Mouse (Mus musculus) heart, adult 18-20 months (tissue): ENCODE measurements at regions not wholly inside any gene's neighbourhood (a gene's known extent, or its start where the extent isn't known, plus 50 kb on each side); places are given as distances from the start of the nearest gene placed in this dataset.

ENCODE experiments used
- DNase-seq, 2 experiments: peaks; one replicate each; pipeline ENCODE4 v3.0.0; 2021 to 2022; ENCODE audit warnings: mixed read lengths in 1 of 2

GRCm38 (mm10) chr6:98748618-98749017 is 406.1 kb upstream of the Gm765 start:
- no peak for DNase-seq

- DNase-seq, result no peak
These were observed 404.4 kb upstream of the Gm765 start for GRCm38 (mm10) chr6:98746976-98747375.

GRCm38 (mm10) chr6:98740447-98740846 is 397.9 kb upstream of the Gm765 start:
- no peak for DNase-seq

- DNase-seq, result no peak
These were observed 388.5 kb upstream of the Gm765 start for GRCm38 (mm10) chr6:98731010-98731530.

GRCm38 (mm10) chr6:98726605-98727144 is 384.1 kb upstream of the Gm765 start:
- no peak for DNase-seq

GRCm38 (mm10) chr6:98704887-98705622 is 362.5 kb upstream of the Gm765 start:
- no peak for DNase-seq

GRCm38 (mm10) chr6:98697571-98697970 is 355.0 kb upstream of the Gm765 start:
- DNase-seq, result no peak

- DNase-seq, result no peak
These were observed 350.9 kb upstream of the Gm765 start for GRCm38 (mm10) chr6:98693411-98693810.

- DNase-seq, result no peak
These were observed 347.6 kb upstream of the Gm765 start for GRCm38 (mm10) chr6:98690133-98690532.

GRCm38 (mm10) chr6:98689395-98689794 is 346.8 kb upstream of the Gm765 start:
- DNase-seq, result no peak

GRCm38 (mm10) chr6:98688624-98689023 is 346.1 kb upstream of the Gm765 start:
- no peak for DNase-seq

- DNase-seq, result no peak
These were observed 323.9 kb upstream of the Gm765 start for GRCm38 (mm10) chr6:98666388-98666989.

GRCm38 (mm10) chr6:98651827-98652226 is 309.3 kb upstream of the Gm765 start:
- DNase-seq, result no peak

- no peak for DNase-seq
These were observed 308.8 kb upstream of the Gm765 start for GRCm38 (mm10) chr6:98651315-98651714.

GRCm38 (mm10) chr6:98640316-98640715 is 297.8 kb upstream of the Gm765 start:
- no peak for DNase-seq

GRCm38 (mm10) chr6:98635816-98636215 is 293.3 kb upstream of the Gm765 start:
- DNase-seq, result no peak

- DNase-seq, result peak in 1 of 2 experiments; percentile 2
These were observed 289.9 kb upstream of the Gm765 start for GRCm38 (mm10) chr6:98632278-98633063.

GRCm38 (mm10) chr6:98631269-98631668 is 288.7 kb upstream of the Gm765 start:
- no peak for DNase-seq

GRCm38 (mm10) chr6:98629646-98630045 is 287.1 kb upstream of the Gm765 start:
- DNase-seq, result no peak

- DNase-seq, result no peak
These were observed 283.9 kb upstream of the Gm765 start for GRCm38 (mm10) chr6:98626435-98626834.

- no peak for DNase-seq
These were observed 278.3 kb upstream of the Gm765 start for GRCm38 (mm10) chr6:98620886-98621285.

GRCm38 (mm10) chr6:98613030-98613429 is 270.5 kb upstream of the Gm765 start:
- no peak for DNase-seq

GRCm38 (mm10) chr6:98609133-98609532 is 266.6 kb upstream of the Gm765 start:
- DNase-seq, result no peak
